Mouse (Mus musculus): ENCODE data around the gene Ano2. TPM values are rescaled to one million over a fixed set of nuclear protein-coding genes. Genes with fewer than 3 reads are reported as not detected.

Ano2 gene
- polyA plus RNA-seq, 1 experiment from 2014 or later: 0.34 TPM

GRCm38 (mm10) chr6:125925861-125926260, 235.6 kb downstream of the Ano2 start:
- Histone ChIP-seq H3K9me3 (no peaks in the 10 kb centered on the region), H3K4me1 (no peaks in the 10 kb centered on the region), H3K4me3 (no peak overlapping the region), H3K9ac (no peak overlapping the region), H3K36me3 (no peaks in the 10 kb centered on the region), H3K4me2 (no peak overlapping the region), H3K27ac (no peak overlapping the region), H3K27me3 (no peaks in the 10 kb centered on the region)
- ATAC-seq (ENCODE audit: insufficient number of reproducible peaks, insufficient read depth, low FRiP score, low TSS enrichment, low read depth): no peak
- WGBS: 92% methylated on average over 3 of the region's 3 CpGs

DNA sequence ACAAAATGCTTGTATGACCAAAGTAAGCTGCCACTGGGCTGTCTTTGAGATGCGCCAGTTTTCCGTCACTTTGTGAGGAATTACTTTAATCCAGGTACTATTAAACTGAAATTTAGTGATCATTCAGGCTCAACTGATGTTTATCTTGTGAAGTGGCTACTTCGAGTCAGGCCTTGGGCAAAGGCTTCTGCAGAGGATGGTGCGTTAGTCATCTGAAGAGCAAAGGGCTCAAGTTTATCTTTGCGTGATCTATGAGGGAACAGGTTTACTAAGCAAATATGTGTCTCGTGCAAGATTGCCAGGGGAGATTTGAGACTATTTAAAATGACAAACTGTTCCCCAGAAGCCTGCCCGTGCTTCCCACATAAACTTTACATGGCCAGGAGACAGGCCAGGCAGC, 241.7 kb downstream of the Ano2 start:
- Histone ChIP-seq H3K27ac (no peak overlapping the region), H3K9ac (no peak overlapping the region), H3K4me2 (no peak overlapping the region), H3K36me3 (no peaks in the 10 kb centered on the region), H3K4me3 (no peak overlapping the region), H3K9me3 (no peaks in the 10 kb centered on the region), H3K4me1 (no peaks in the 10 kb centered on the region), H3K27me3 (no peaks in the 10 kb centered on the region)
- 69% methylated on average over 7 of the region's 7 CpGs for WGBS
- no peak for ATAC-seq (ENCODE audit: insufficient number of reproducible peaks, insufficient read depth, low FRiP score, low TSS enrichment, low read depth)

GRCm38 (mm10) chr6:125954965-125955364, 264.7 kb downstream of the Ano2 start:
- Histone ChIP-seq H3K27ac (no peak overlapping the region), H3K4me3 (no peak overlapping the region), H3K27me3 (no peaks in the 10 kb centered on the region), H3K9ac (no peak overlapping the region), H3K4me1 (no peaks in the 10 kb centered on the region), H3K4me2 (no peak overlapping the region), H3K9me3 (no peaks in the 10 kb centered on the region), H3K36me3 (no peaks in the 10 kb centered on the region)
- ATAC-seq (ENCODE audit: insufficient number of reproducible peaks, insufficient read depth, low FRiP score, low TSS enrichment, low read depth): no peak
- WGBS: 23% methylated on average over 3 of the region's 3 CpGs

DNA sequence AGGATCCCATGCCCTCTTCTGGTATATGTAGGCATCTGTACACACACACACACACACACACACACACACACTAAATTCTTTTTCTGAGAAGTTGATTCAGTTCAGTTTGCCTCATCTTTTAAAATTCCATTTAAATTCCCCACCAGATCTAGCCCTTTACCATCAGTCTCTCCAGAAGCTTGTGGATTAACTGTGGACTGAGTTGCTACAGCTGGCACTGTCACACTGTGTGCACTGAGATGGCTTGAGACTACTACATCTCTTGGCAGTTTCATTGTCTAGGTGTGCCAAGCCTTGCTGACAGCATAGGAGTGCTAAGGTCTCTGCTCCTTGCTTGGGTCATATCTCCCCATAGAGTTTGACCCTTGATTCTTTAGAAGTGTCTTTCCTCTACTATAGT, 283.3 kb downstream of the Ano2 start:
- no peak overlapping the region for H3K4me3 ChIP-seq
- no peaks in the 10 kb centered on the region for H3K36me3 ChIP-seq
- no peaks in the 10 kb centered on the region for H3K27me3 ChIP-seq
- ATAC-seq (ENCODE audit: insufficient number of reproducible peaks, insufficient read depth, low FRiP score, low TSS enrichment, low read depth): no peak
- H3K9ac ChIP-seq: no peak overlapping the region
- peaks cover 13% of the 10 kb centered on the region for H3K4me1 ChIP-seq
- H3K9me3 ChIP-seq: no peaks in the 10 kb centered on the region
- H3K27ac ChIP-seq: no peak overlapping the region
- H3K4me2 ChIP-seq: no peak overlapping the region

DNA sequence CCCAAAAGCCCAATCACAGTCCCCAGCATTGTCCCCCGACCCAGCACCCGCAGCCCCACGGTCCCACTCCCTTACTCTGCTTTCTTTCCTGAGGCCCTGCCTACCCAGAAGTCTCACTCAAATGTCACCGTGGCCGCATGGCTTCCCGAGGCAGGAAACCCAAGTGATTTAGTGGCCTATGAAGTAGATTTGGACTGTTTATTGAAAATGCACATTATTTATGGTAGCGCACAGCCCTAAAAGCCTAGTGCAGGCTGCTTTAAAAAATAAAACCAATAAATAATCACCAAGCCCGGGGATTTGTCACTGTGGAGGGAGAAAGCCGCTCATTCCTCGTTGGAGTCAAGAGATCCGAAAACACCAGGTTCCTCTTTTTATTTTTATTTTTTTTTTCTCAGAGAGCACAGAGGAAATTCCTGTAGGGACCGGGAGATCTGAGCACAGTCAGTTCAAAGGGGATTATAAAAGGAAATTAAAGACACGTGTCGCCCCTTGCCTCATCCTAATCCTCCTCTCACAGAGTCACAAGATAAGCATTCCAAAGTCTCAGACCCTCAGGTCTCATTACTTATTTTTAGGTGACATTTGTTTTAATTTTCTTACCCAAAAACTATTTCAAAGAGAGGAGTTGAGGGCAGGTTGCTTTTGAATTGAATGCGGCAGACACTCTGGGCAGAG, 285.7 kb downstream of the Ano2 start:
- Histone ChIP-seq H3K27me3 (no peaks in the 10 kb centered on the region), H3K9ac (no peak overlapping the region), H3K27ac (no peak overlapping the region), H3K4me1 (peaks cover 13% of the 10 kb centered on the region), H3K9me3 (no peaks in the 10 kb centered on the region), H3K36me3 (no peaks in the 10 kb centered on the region), H3K4me3 (no peak overlapping the region), H3K4me2 (no peak overlapping the region)
- no peak for ATAC-seq (ENCODE audit: insufficient number of reproducible peaks, insufficient read depth, low FRiP score, low TSS enrichment, low read depth)
- WGBS: 22% methylated on average over 15 of the region's 15 CpGs

DNA sequence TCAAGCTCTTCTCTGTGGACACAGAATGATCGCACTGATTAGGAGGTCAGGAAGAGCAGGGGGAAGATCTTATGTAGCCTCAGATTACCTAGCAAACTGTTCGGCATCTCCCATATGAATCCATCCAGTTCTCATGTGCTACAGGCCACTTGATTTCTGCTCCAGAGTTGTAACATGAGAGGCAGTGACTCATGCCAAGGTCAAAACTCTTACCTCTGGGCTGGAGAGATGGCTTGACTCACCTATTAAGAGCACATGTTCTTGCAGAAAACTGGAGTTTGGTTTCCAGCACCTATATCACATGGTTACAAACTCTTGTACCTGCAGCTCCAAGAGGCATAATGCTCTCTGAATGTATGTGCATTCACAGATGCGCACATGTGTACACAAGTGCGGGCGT, 289.4 kb downstream of the Ano2 start:
- Histone ChIP-seq H3K27me3 (no peaks in the 10 kb centered on the region), H3K4me3 (no peak overlapping the region), H3K36me3 (no peaks in the 10 kb centered on the region), H3K9me3 (no peaks in the 10 kb centered on the region), H3K27ac (no peak overlapping the region), H3K4me1 (peaks cover 13% of the 10 kb centered on the region), H3K9ac (no peak overlapping the region), H3K4me2 (no peak overlapping the region)
- WGBS: 72% methylated on average over 5 of the region's 5 CpGs
- ATAC-seq (ENCODE audit: insufficient number of reproducible peaks, insufficient read depth, low FRiP score, low TSS enrichment, low read depth): no peak

DNA sequence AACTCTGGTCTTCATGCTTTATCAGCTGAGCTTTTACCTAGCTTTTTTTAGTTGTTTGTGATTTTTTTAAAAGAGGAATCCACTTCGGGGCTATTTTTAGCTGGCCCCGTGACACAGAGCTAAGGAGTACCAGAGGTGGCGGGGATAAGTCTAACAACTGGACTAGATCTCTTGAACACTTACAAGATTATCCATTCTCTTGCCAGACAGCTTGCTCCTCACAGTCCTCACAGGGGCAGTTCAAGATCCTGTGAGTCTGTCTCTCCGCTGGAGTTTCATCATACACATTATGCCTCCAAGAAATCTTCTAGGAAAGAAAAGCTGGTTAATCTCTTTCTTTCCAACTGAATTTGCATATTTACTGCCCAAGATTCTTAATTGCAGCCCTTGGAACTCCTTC, 293.8 kb downstream of the Ano2 start:
- Histone ChIP-seq H3K9ac (no peak overlapping the region), H3K4me2 (no peak overlapping the region), H3K36me3 (no peaks in the 10 kb centered on the region), H3K9me3 (no peaks in the 10 kb centered on the region), H3K4me1 (no peaks in the 10 kb centered on the region), H3K4me3 (no peak overlapping the region), H3K27ac (no peak overlapping the region), H3K27me3 (no peaks in the 10 kb centered on the region)
- 83% methylated on average over 4 of the region's 4 CpGs for WGBS
- ATAC-seq (ENCODE audit: insufficient number of reproducible peaks, insufficient read depth, low FRiP score, low TSS enrichment, low read depth): no peak

DNA sequence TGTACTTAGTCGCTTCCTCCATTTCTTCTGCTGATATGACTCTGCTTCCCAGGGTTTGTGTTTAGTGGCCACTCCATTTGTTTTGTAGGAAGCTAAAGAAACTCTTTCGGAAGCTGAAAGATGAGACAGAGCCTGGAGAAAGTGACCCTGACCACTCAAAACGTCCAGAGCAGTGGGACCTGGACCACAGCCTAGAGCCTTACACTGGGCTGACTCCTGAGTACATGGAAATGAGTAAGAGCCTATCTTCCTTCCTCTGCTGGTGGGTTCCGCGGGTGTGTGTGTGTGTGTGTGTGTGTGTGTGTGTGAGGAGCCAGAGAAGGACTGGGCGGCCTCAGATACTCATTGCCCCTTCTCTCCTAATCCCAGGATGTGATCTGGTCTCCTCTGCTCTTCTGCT, 302.5 kb downstream of the Ano2 start:
- 59% methylated on average over 6 of the region's 6 CpGs for WGBS
- no peaks in the 10 kb centered on the region for H3K27me3 ChIP-seq
- H3K9ac ChIP-seq: no peak overlapping the region
- H3K27ac ChIP-seq: no peak overlapping the region
- no peaks in the 10 kb centered on the region for H3K4me1 ChIP-seq
- no peaks in the 10 kb centered on the region for H3K9me3 ChIP-seq
- no peak for ATAC-seq (ENCODE audit: insufficient number of reproducible peaks, insufficient read depth, low FRiP score, low TSS enrichment, low read depth)
- no peak overlapping the region for H3K4me2 ChIP-seq
- no peaks in the 10 kb centered on the region for H3K36me3 ChIP-seq
- H3K4me3 ChIP-seq: no peak overlapping the region

DNA sequence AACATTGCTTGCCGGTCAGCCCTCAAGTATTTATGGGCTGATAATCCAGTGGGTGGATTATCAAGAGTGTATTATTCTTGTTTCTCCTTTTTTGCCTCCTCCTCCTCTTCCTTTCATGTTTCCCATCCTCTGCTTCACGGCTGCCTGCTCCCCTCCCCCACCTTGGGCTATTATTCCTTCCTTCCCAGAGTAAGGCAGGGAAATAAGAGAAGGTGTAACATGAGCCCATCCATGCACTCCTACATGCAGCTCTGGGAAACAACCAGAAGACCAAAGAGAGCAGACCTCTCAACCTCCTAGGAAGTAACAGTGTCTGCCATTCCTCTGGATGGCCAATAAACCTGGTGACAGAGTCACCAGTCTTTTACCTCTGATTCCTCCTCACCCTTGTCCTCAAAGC, 311.6 kb downstream of the Ano2 start:
- no peak for ATAC-seq (ENCODE audit: insufficient number of reproducible peaks, insufficient read depth, low FRiP score, low TSS enrichment, low read depth)

DNA sequence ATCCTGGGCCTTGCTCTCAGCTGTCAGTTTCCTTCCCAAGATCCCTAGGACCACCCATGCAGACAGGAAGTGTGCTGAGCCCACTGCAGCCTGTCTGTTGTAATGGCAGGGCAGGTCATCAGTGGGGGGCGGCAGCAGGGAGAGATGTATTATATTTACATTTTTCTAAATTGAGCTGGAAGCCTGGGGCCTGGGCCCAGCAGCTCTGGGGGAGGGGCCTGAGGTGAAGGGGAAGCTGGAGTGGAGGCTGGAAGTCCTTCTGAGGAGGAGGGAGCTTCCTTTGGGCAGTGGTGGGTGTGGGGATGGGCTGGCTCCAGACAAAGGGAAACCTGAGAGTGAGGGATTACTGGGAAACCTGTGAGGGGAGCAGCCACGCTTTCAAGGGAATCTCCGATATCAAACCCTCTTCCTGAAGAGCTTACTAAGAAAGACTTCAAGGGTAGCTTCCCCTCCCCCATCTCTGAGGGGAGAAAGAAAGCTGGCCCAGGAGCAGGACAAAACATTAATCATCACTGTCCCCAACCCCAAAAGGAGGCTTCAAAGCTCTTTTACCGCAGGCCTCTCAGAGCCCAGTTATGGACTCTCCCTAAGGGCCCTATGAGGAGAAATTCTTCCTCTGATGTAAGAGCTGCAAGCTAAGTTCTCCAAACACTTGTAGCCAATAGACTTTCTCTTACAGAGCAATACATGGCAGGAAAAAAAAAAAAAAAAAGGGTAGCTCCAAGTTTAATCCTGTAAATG, 313.0 kb downstream of the Ano2 start:
- 9% methylated on average over 4 of the region's 4 CpGs for WGBS
- H3K9ac ChIP-seq: 0 out of 2 replicates have a peak overlapping the region, but pooled peaks have one; percentile 6
- no peak overlapping the region for H3K4me2 ChIP-seq

More for the DNA sequence above, 311.6 kb downstream of the Ano2 start:
- H3K9me3 ChIP-seq: no peaks in the 10 kb centered on the region
- no peak overlapping the region for H3K4me2 ChIP-seq
- no peaks in the 10 kb centered on the region for H3K27me3 ChIP-seq
- 0 out of 2 replicates have a peak overlapping the region, but pooled peaks have one; percentile 66 for H3K27ac ChIP-seq
- H3K9ac ChIP-seq: no peak overlapping the region
- peaks cover 33% of the 10 kb centered on the region for H3K4me1 ChIP-seq
- 23% methylated on average over 2 of the region's 2 CpGs for WGBS
- no peaks in the 10 kb centered on the region for H3K36me3 ChIP-seq
- no peak overlapping the region for H3K4me3 ChIP-seq

DNA sequence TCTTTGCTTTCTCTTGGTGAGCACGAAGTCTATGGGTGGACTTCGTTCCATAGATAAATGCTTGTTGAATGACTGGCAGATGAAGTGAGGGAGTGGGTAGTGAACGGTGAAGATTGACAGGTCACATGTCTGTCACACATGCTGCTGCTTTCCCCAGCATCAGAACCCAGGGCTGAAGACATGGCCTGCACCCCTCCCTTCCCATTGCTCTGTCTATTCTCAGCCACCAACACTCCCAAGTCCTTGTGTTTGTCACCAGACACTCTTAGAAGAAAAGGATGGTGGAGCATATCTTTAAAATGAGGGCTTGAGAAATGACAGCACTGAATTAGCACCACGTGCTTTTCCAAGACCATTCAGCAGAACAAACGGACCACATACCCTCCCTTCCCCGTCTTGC, 316.4 kb downstream of the Ano2 start:
- Histone ChIP-seq H3K27ac (no peak overlapping the region), H3K36me3 (no peaks in the 10 kb centered on the region), H3K4me3 (no peak overlapping the region), H3K4me2 (no peak overlapping the region), H3K9ac (no peak overlapping the region), H3K4me1 (peaks cover 50% of the 10 kb centered on the region), H3K9me3 (no peaks in the 10 kb centered on the region), H3K27me3 (no peaks in the 10 kb centered on the region)
- no peak for ATAC-seq (ENCODE audit: insufficient number of reproducible peaks, insufficient read depth, low FRiP score, low TSS enrichment, low read depth)
- whole genome bisulfite sequencing: 81% methylated on average over 6 of the region's 6 CpGs

More for the DNA sequence above, 313.0 kb downstream of the Ano2 start:
- Histone ChIP-seq H3K36me3 (no peaks in the 10 kb centered on the region), H3K4me1 (peaks cover 35% of the 10 kb centered on the region), H3K4me3 (no peak overlapping the region), H3K27ac (peak overlapping the region; percentile 66), H3K9me3 (no peaks in the 10 kb centered on the region), H3K27me3 (no peaks in the 10 kb centered on the region)
- peak; percentile 69 for ATAC-seq (ENCODE audit: insufficient number of reproducible peaks, insufficient read depth, low FRiP score, low TSS enrichment, low read depth)

GRCm38 (mm10) chr6:126009083-126009482, 318.9 kb downstream of the Ano2 start:
- Histone ChIP-seq H3K9ac (no peak overlapping the region), H3K9me3 (no peaks in the 10 kb centered on the region), H3K27ac (no peak overlapping the region; the same call in 1 of the 2 replicates), H3K36me3 (no peaks in the 10 kb centered on the region), H3K4me3 (no peak overlapping the region), H3K4me1 (peaks cover 29% of the 10 kb centered on the region), H3K27me3 (no peaks in the 10 kb centered on the region), H3K4me2 (no peak overlapping the region)
- 12% methylated on average over 3 of the region's 3 CpGs for whole genome bisulfite sequencing
- ATAC-seq (ENCODE audit: insufficient number of reproducible peaks, insufficient read depth, low FRiP score, low TSS enrichment, low read depth): no peak

Measured in embryonic facial prominence, embryonic 13.5 days (tissue).